Mouse (Mus musculus): Measurements from ENCODE around the gene Gm9603.
"Not testable (repeated sequence)": the region's sequence is repeated elsewhere in the genome, so short reads cannot be mapped to it uniquely, and the experiment has no call there.

Gene Gm9603

DNA sequence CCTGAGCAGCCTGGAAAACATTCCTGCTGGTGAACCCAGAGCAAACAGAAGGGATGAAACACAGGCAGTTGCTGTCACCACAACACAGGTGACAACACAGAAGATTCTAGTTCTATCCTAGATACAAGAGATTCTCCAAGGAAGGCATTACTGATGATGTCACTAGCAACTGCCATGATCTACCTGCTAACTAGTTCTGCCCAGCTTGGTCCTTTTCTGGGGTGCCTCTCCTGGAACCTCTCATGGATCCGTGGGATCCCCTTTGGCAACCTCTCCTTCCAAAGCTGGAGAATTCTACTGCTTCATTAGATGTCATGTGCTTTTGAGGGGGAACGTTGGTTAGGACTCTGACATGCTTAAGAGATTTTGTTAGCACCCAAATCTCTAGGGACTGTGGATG is at the start of gene Gm9603:
Gm9603 (minus strand) TSS at position 101 of the 400 bp plus-strand sequence.
- not testable (repeated sequence) for DNase-seq

DNA sequence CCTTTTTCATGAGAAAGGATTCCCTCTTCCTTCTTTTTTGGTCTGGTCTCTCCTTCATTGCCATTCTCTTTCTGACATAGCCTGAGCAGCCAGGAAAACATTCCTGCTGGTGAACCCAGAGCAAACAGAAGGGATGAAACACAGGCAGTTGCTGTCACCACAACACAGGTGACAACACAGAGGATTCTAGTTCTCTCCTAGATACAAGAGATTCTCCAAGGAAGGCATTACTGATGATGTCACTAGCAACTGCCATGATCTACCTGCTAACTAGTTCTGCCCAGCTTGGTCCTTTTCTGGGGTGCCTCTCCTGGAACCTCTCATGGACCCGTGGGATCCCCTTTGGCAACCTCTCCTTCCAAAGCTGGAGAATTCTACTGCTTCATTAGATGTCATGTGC is 54.3 kb downstream of the Gm9603 start, which contains the start of gene Gm8265:
Gm8265 (minus strand) TSS at position 101 of the 400 bp plus-strand sequence.
- not testable (repeated sequence) for DNase-seq
